Mouse (Mus musculus) thymus, postnatal 0 days (tissue): ENCODE measurements at regions not wholly inside any gene's neighbourhood (a gene's known extent, or its start where the extent isn't known, plus 50 kb on each side); places are given as distances from the start of the nearest gene placed in this dataset.

Experiments
- DNase-seq: peaks from one replicate; pipeline ENCODE4 v3.0.0-alpha.2; 2015; ENCODE audit warnings: low spot score

DNA sequence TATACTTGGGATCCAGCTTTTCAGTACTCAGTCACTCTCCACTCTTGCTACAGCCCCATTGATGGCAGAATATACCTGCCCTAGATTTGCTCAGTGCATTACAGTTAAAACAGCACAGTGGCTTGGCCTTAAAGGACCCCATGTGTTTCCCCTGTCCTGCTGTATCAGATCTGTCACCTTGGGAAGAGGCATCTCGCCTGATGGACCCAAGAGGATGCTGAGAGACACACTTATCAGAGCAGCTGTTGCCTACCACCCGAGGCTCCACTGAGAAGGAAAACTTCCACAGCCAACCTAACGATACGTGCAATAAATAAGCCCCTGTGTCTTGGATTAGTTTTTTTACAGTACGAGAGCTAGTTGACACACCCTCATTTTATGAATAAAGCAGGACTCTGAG is 411.8 kb upstream of the Sall1 start:
- DNase-seq = no peak

DNA sequence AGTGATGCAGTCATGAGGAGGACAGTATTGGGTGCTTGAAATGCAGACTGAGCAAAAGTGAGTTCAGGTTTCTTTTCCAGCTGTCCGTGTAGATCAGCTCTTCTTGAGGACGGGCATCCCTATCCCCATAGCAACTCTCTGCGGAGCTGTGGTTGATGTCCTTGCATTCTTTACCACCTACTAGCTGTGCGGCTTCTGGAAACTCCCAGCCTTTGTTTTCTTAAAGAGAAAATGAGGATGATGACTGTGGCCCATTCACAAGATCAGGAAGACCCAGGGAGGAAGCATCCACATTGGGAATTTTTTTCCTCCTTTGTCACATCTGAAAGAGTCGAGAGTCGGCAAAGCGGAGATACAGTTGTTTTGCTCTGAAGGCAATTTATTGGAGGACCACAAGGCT is 410.2 kb upstream of the Sall1 start:
- DNase-seq = no peak

DNA sequence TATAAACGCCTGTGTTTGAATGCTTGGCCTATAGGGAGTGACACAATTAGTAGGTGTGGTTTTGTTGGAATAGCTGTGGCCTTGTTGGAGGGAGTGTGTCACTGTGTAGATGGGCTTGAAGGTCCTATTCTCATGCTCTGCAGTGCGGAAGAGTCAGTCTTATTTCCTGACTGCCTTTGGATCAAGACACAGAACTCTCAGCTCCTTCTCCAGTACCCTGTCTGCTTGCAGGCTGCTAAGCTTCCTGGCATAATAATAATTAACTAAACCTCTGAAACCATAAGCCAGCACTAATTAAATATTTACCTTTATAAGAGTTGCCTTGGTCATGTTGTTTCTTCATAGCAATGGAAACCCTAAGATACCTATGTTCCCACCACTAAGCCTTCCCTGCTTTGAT is 409.8 kb upstream of the Sall1 start:
- DNase-seq = no peak

DNA sequence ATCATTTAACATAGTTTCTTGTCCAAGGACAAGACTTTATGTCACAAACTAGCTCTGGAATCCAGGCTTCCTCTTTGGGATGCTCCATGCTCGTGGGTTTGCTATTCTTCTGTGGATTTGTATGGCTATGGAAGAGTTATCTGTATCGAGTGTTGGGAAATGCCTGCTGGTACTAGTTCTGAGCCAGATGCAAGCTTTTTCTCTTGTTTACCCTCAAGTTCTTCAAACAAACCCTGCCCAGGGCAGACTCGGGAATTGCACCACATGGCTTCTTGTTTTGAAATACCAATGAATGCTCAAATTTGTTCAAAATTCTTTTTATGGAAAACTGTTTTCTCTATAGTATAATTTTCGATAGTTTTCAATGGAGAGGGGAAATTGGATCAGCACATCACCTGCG is 400.5 kb upstream of the Sall1 start:
- DNase-seq = no peak

DNA sequence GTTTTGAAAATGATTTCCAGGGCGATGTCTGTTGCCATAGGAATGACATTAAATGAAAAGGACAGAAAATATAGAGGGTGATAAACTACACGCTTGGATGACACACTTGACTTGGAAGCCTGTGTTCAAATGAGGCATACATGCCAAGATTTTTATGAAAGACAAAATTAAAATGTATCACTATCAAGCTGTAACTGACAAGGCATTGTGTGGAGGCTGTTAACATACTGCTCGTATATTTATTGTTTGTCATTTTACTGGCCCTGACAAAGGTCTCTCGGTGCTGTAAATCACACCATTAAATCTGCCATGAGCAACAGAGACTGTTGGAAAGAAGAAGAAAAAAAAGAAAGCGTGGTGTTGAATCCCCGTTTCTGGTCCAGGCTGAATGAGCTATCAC is 395.3 kb upstream of the Sall1 start:
- DNase-seq = no peak

DNA sequence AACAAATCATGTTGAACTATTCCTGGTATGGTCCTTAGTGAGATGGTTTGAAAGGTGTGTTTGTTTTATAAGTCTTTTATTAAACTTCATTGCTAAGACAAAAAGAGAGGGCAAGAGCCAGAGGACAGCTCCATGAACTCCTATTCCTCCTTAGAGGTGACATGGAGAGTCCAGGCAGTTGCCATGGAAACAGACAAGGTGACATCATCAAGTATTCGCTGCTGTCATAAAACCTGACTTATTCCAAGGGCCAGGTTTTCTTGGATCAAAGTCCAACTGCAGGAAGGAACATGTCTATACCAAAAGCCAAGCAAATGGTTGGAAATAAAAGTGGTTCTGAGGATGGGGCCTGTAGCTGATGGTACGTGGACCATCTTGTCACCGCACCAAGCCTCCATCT is 383.0 kb upstream of the Sall1 start:
- no peak for DNase-seq

DNA sequence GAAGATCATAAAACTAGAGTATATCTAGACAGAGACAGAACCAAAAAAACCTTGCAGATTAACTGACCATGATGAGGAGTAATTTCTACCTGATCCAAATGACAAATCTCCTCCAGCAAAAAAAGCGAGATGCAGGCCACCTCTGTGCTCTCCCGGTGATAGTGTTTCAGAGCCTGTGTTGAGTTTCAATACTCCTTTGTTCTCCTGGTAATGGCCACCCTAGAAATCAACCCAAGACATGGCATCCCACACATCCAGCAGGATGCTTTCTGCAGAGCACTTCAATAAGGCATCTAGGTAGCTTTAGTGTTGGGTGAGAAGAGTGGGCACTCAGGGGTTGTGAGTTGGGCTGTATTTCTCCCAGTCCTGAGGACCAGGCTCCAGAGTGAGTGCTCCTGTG is 371.3 kb upstream of the Sall1 start:
- DNase-seq = no peak

DNA sequence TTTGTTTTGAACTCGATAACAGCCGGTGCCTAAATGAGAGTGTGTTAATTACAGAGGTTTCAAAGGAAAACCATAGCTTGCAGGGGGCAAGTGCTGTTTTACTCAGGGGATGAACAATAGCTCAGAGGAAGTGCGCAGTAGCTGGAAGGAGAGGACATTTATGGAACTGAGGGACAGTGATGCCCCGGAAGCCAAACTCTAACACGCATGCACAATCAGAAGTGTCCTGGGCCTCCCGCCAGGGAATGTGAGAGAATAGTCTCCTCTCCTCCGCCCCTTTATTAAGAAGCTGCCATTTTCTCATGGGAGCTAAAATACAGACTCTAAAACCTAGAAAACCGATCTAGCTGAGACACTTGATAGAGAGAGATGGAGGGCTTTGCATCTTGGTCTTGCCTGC is 368.5 kb upstream of the Sall1 start:
- no peak for DNase-seq

DNA sequence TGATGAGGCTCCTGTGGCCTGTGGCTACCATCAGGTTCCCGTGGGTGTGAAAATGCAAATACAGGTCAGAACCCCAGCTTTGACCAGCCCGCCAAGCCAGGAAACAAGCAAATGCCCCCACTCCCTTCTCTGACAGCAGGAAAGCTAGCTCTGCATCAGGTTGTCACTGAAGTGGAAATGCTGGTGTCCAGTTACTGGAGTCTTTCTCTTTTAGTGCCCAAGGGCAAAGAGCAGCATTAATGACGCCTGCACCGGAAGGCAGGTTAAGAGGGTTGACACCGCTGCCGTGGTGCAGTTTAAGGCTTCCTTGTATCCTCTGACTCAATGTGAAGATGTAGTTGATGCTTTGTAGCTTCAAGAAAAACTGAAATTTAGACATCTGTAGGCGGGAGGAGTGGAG is 368.1 kb upstream of the Sall1 start:
- DNase-seq = no peak

DNA sequence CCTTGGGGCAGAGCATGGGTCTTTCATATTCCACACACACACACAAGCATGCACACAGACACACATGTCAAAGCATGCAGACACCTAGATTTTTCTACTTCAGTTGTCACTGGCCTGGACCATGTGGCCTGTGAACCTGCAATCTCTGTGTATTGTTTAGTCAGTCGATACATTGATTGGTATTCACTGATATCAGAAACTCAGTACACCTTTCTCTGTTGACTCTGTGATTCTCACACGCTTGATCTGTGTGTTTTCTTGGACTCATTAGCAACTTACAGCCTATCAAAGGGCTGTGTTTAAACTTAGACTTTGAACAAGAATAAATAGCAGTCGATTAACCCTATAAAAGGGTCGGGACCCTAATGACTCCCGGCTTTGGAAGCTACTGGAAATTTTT is 362.7 kb upstream of the Sall1 start:
- DNase-seq = no peak

DNA sequence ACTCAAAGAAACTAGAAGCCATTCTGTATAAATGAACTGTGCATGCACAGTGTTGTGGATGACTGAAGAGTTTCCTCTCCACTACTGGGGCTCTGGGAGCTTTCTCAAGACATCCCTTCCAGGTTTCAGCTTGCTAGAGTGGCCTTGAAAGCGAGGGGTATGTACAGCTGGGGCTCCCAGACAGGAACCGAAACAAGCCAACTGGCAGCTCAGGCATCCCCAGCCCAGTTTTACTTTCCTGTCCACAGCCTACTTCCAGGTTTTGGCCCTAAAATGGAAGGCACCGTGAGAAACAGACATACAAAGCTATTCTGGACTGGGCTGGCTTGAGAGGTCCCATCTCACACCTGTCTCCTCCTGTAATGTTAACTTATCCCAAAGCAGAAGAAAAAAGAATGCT is 360.3 kb upstream of the Sall1 start:
- no peak for DNase-seq

DNA sequence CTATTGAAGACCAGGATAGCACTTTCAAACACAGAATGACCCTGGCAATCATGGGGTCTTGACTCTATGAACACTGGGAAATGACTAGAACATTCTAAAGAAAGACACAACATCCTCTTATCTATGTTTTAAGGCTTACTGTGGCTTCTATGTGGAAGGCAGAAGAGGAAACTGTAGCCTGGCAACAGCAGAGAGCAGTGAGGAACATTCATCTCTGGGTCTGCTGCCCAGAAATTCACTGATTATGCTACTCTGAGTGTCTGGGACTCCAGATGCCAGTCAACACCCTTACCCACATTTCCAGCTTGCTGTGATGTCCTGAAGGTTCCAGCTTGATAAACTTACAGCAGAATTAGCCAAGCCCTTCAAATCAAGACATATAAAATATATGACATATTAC is 352.7 kb upstream of the Sall1 start:
- no peak for DNase-seq

DNA sequence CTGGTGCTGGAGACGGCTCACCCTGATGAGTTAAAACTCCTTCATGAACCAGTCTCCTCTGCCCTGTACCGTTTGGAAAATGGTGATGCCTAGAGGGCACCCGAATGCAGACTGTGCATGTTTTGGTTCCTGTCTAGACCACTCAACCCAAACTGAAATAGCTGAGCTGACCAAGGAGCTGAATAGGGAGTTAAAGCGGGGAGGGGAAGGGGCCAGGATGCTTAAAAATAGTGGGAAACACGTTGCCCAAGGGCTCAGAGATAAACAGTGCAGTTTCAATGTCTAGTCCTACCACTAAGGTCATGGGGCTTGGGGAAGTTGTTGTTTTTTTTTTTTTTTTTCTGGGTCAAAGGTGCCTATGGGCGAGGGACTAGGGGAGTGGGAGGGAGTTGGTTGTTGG is 348.8 kb upstream of the Sall1 start:
- no peak for DNase-seq

DNA sequence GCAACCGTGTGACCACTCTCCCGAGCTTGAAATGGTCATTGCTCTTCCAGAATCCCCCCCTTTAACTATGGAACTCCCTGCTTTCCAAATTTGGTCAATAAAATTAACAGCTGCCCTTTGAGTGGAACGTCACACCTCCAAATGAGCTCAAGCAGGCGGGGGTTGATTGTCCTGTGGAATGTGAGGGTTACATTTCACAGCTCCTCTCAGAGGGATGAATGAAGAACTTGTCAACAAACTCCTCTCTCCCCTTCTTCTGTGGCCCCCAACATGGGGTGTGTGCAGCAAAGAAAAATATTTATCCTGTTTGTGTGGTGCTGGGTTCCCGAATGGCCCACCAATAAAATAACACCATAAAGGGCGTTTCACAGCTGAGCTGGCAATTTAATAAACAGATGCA is 344.8 kb upstream of the Sall1 start:
- DNase-seq = no peak

DNA sequence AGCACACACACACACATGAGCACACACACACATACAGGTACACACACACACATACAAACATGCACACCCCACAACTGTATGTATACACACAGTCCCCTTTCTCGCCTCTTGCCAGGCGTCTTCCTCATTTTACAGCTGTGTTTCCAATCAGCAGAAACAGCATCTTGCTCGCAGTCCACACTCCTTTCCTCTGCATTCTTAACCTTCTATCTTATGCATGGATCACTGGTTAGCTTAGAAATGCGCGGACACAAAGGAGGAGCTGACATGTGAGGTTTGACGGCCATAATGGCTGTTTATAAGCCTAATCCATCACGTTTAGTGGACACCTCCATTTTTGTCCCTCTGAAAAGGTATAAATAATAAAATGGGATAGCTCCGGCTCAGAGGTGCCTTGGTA is 343.3 kb upstream of the Sall1 start:
- no peak for DNase-seq

DNA sequence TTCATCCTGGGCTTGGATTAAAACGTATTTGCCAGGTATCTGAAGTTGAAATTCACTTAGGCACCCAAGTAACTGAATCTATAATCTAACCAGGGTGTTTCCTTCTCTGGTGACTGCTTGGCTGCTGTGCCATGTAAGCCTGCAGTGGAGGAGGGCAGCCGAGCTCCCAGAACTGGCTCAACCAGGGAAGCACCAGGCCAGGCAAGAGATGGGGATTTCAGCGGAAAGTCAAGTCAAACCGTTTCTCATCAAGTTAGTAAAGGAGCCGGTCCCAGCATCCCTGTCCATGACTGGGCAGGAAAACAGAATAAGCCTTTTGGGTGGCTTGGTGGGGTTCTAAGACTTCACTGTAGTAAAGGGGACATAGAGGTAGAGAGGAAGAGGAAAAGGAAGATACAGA is 341.1 kb upstream of the Sall1 start:
- no peak for DNase-seq

DNA sequence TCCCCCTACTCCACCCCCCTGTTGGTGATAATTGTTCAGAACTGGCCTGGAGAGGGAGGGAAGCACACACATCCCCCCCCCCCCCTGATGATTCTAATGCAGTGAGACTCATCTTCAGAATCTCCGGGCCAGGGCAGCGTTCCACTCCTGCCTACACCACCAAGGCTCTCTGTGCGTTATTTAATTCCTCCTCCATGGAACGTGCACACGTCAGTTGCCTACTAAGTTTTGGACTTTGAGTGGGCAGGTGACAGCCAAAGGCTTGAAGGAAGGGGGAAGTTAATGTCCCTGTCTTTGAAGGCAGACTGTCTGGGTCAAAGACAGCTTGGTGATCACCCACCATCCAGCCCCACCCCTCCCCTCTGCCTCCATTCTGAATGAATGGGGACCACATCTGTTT is 339.8 kb upstream of the Sall1 start:
- no peak for DNase-seq

DNA sequence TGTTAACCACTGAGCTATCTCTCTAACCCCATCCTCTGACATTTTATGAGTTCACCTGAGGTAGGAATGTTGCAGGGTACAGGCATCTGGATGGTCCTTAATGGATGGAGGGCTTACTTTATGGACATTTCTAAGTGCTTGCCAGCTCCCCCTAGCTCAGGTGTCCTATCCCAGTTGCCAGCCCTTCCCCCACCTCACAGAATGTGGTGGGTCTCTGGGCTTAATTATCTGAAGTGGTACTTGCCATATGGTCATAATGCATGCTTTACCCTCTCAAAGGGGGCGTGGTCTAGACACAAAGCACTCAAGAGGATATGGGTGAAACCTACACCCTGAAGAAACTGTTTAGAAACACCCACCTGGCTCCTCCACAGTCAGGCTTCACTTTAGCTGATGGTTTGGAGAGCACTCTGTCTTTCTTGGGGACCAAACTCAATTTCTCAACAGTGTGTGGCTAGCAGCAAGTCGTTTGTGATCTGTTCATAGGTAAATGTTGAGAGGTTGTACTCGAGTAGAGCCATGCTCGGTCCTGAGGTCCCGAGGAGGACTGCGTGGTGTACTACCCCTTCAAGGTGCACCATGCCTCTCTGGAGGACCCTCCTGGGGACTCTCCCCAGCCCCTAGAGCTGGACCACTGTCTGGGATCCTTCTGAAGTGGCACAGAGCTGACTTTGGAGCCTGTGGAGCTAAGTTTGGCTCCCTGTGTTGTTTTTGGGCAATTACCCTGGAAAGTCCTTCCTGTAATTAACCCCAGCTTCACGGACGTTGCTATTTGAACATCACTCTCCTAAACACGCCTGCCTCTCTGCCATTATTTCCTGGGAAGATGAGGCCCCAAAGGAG is 338.8 kb upstream of the Sall1 start:
- no peak for DNase-seq

DNA sequence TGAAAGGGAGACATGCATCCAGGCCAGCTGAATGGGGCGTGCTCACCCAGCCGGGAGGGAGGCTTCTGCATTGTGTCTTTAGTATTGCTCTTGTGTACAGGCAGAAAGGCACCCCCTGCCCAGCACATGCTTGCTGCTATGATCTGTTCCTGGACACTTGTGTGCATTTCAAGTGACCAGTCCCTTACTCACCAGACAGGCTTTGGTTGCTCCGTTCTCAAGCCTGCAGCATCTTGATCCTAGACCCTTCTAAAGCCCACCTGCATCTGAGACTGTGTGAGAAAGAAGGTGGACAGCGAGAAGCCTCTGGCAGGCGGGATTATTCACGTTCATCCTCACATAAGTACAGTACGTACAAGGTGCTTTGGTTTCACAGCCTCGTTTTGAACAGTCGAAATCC is 336.5 kb upstream of the Sall1 start:
- DNase-seq = no peak

DNA sequence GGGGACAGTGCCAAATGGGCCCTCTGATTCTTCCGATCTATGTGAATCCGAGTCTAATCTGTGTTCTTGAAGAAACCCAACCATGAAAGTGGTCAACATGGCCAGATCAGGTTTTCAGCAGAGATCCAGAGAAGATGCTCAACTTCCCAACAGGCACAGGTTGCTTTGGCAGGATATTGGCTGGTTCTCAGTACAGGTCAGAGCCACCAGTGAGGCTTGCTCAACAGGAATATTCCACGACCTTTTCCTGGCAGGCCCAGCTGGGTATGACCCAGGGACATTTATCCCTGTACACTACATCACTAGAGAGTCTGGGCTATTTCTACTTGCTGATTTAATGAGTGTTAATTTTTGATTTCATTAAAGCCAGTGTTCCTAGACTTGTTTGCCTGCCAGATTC is 328.8 kb upstream of the Sall1 start:
- DNase-seq = no peak

DNA sequence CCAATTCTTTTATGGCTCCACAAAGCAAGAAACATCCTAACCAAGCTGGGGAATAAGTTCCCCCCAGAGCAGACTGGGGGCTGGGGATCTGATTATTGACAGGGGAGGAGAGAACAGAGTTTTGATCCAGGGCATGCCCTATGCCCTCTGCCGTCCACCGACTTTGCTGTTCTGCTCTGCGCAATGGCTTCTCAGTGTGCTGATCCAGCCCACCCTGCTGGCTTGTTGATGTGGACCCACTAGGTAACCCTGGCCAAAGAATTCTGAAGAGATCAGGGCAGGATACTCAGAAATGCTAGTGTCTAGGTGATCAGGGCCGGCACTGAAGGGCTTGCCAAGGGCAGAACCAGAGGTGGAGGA is 327.8 kb upstream of the Sall1 start:
- DNase-seq = no peak

DNA sequence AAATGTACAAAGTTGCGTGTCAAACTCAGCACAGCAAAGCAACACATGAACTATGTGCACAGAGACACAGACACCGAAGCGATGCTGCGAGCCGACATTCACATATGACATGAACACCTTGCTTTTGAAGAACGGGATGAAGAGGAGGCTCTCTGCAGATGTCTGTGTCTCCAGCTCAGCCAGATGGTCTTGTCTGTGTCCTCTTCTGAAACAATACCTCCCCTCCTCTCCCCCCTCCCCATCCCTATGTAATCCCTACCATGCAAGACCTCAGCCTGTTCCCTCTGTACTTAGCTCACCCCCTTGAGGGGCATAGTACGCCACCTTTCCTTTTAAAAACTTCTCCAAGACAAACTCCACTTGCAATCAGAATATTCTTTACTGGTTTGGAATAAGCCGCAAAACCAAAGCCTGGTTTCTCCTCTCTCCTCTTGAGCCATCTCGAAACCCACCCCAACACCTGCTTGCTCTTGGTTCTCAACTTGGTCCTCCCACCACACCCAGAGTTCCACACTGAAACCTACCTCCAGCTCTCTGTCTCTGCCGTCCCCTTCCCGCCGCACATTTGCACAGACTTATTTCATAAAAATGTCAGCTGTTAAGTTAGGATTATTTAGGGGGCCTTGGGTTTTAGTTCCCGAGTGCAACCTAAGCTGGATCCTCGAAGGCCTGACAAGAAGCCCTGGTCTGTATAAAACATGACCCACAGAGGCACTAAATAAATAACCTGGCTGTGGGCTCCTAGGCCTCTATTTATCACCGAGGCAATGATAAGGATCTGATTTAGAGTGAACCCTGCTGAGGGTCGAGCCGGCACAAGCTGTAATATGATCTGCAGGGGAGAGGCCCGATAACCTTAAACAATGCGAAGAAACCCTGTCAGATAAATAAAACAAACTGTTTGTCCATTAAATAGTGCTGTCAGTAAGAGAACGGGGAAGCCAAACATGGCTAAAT is 327.1 kb upstream of the Sall1 start:
- DNase-seq = no peak

DNA sequence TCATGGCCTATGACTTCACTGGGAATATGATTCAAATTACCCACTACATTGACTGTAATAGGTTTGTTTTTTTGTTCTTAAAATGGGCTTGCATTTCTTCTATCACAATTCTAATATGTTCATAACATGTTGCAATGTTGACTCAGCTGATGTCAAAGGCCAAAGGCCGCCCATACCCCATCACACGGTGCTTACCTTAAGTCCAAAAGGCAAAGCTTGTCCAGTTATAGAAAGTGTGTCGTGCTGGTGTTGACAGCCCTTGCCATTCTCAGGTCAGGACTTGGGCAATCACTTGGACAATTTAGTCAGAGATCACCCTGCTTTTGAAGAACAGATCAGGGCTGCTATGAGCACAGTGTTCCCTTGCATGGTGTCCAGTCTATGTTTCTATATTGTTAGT is 321.5 kb upstream of the Sall1 start:
- no peak for DNase-seq
